Mouse (Mus musculus) kidney, adult 2 months (tissue): ENCODE results near the gene Fignl2.

ENCODE experiments used
- CTCF ChIP-seq: fragments of 200-500 bp; conservative IDR thresholded peaks from 2 replicates; pipeline ENCODE4 v1.5.1; 2011; ENCODE audit warnings: low read depth, mild to moderate bottlenecking, control low read depth, low read length, moderate library complexity, mixed read lengths; ENCODE audit not compliant: insufficient read depth, insufficient read length
- POLR2A ChIP-seq: fragments of 200-500 bp; IDR thresholded peaks from one replicate; pipeline ENCODE4 v1.6.1; 2011; ENCODE audit warnings: low read depth, low read length, control low read depth

- TF ChIP-seq POLR2A (no peak), CTCF (no peak)
Measured at GRCm38 (mm10) chr15:101081035-101081548, 2.7 kb upstream of the Fignl2 start.
